Mouse (Mus musculus) G1E-ER4 (cell line): Measurements from ENCODE around the gene 1700019N19Rik. TPM values are rescaled to one million over a fixed set of nuclear protein-coding genes. Genes with fewer than 3 reads are reported as not detected.

Source experiments
- GATA1 ChIP-seq: IDR thresholded peaks from one replicate; pipeline ENCODE4 v1.8.0; 2012; ENCODE audit warnings: low read length, inconsistent platforms
- polyA plus RNA-seq: library from polyadenylated mRNA; stranded (reverse); fragments of >175 nt; gene quantifications from 2 replicates; pipeline ENCODE4 v1.2.3, GENCODE M21; 2012

1700019N19Rik gene
- polyA plus RNA-seq: not detected in 2 replicates

DNA sequence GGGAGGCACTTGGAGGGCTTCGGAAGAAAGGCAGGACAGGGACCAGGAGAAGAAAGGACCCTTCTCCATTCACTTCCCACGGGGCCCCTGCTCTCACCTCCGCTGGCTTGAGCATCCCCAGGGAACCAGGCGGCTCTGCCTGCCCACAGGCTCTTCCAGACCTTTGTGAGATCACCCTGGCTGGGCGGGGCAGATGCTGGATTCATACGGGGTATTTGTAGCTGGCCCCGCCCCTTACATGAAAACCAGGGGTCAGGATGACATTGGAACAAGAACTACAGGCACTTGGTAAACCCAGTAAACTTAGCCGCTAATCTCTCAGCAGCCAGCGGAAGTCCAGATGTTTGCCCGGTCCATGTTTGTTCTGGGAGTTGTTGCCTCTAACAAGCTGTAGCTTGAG lies at the start of gene 1700019N19Rik:
1700019N19Rik (minus strand) TSS at position 178 of the 400 bp plus-strand sequence.
- TF ChIP-seq GATA1: no peak

DNA sequence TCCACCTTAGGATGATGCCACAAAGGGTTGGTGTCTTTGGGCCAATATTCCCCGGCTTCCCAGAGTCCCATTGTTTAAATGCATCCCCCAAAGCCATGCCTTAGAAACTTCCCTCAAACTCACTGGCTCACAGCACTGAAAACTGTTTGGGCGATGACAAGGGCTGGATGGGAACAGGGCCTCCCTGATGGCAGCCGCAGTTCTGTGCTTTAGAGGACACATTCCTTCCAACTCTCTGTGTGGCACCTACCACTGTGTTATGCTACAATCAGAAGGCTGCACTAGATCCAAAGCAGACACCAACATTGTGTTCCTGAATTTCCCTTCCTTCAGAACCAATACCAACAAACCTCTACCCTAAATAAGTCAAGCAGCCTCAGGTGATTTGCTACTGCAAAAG lies 49.3 kb upstream of the 1700019N19Rik start:
- TF ChIP-seq GATA1: no peak

DNA sequence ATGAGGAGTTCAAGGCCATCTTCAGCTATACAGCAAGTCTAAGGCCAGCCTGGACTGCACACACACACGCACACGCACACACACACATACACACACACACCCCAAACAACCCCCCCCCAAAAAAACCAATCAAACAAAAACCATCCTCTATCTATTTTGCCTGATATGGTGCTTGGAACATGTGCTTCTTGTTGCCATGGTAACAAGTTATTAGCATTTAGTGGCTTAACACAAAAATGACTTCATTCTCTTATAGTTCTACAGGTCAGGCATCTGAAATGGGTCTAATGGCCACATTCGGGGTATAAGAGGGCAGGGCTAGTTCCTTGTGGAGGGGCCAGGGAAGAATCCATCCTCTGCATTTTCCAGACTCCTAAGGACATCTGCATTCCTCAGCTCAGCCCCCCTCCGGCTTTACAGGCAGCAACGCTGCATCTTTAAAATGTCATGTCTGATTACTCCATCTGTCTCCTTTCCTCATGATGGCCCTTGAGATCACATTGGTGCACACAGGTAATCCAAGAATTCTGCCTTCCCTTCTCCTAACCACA lies 46.5 kb upstream of the 1700019N19Rik start:
- TF ChIP-seq GATA1: no peak

DNA sequence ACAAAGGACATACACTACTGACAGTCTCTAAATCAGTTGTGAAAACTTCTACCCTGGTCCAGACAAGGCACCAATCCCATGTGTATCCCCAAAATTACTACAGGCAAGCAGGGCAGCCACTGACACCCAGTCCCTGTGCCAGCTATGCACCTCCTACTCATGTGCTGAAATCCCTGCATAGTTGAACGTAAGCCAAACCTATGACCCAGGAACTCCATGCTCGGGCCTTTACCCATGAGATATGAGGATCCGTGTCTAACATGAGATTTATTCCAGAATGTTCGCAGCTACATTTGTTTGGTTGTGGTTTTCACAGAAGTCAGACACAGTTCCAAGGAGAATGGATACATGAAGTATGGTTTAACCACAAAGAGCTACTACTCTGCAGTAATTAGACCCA lies 45.5 kb upstream of the 1700019N19Rik start:
- TF ChIP-seq GATA1: no peak

DNA sequence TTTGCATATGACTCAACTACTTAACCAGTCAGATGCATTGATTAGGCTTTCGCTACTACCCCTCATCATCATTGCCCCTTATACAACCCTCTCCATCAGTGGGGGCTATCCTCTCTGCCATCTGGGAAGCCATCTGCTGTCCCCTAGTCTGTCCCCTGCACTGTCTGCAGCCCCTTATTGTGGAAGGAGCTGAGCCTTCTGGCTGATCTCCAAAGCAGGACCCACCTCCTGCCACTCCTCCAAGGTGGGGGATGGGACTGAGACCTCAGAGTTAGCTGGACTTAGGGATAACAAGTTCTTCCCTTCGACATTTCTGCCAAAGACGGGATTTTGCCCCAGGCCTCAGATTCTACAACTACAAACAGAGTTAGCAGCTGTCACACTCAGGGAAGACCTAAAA lies 45.1 kb upstream of the 1700019N19Rik start:
- no peak for TF ChIP-seq GATA1

DNA sequence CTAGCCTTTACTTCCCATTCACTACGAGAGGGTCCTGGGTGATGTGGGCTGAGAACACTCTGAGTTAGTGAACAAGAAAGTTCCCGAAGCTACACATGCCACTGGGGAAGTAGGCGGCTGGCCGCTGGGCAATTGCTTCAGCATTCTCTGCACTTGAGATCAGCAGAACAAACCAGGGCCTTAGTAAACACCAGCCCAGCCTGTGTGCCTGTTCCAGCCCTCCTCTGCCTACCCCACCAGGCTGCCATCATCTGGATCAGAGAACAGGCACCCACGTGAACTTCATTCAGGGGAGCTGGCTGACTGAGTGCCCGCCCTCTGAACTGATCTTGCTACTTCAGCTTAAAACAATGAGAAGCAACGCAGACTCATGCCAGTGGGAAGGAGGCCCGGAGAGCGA lies 44.4 kb upstream of the 1700019N19Rik start:
- no peak for TF ChIP-seq GATA1

DNA sequence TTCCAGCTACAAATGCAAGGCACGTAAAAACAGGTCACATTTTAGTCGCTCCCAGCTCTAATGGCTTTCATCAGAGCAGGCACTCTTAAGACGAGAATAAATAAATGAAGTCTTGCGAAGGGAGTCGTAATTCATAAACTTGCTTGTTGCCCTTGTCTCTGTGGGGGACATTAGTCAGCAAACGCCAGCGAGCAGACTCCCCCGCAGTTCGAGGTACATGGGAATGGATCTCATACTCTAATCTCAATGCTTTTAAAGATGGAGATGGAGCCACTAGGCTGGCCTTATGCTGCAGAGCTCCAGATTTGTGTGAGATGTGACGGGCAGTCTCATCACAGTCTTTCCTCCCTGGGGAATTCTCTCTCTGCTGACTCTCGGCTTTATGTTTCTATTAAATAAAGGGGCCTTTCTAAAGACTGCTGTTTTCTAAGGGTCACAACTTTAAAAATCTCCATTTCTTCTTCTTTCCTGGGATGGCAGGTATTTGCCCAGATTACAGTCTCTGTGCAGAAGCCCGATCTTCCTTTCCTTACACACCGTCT lies 39.4 kb upstream of the 1700019N19Rik start:
- TF ChIP-seq GATA1: no peak

DNA sequence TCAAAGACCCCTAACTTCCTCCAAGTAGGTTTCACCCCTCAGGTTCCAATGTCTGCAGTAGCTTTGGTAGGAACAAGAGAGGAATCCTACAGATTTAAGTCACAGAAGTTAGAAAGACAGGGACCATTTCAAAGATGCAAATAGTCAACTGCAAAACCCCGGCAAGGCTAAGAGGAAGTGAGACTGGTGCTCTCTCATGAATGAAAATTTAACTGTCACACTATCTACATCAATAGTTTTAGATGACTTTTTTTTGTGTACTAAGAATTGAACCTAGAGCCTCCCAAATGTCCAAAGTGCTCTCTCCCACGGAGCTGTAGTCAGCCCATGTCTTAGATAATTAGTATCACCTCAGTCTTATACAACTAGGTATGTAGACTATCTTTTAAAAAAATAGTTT lies 38.7 kb upstream of the 1700019N19Rik start:
- no peak for TF ChIP-seq GATA1

DNA sequence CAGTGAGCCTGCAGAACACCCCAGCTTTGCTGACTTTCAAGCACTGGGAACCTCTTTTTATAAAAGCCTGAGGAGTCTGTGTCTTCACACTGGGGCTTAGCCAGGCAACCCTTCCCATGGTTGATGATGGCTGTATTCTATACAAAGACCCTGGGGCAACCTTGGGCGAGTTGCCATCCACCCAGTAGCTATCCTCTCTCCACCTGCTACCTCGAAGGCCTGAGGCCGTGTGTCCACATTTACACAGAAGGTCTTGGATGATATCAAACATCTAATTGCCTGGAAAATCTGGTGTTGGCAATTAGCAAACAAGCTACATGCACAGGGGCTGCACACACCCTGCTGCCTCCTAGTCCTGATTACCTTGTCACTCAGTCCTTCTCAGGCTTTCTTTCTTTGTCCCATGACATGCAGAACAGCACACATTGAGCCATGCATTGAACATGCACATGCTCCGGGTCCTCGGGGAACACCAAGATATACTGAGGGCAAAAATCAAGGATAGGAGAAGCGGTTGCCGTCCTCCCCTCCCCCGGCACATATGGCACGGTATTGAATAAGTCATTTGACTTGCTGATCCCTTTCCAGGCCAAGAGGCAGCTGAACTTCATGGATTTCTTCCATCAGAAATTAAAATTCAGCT lies 37.1 kb upstream of the 1700019N19Rik start:
- no peak for TF ChIP-seq GATA1

DNA sequence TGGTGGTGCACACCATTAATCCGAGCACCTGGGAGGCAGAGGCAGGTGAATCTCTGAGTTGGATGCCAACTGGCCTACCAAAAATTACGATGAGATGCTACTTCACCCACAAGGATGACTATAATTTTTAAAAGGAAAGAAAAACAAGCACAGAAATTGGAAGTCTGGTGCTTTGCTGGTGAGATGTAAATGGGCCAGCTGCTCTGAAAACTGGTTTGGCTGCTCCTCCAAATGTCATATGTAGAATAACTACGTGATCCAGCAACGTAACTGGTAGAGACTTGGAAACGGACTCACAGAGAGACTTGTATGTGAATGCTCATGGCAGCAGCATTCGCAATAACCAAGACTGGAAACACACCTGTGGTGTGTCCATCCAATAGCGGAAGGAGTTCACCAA lies 35.9 kb upstream of the 1700019N19Rik start:
- no peak for TF ChIP-seq GATA1

DNA sequence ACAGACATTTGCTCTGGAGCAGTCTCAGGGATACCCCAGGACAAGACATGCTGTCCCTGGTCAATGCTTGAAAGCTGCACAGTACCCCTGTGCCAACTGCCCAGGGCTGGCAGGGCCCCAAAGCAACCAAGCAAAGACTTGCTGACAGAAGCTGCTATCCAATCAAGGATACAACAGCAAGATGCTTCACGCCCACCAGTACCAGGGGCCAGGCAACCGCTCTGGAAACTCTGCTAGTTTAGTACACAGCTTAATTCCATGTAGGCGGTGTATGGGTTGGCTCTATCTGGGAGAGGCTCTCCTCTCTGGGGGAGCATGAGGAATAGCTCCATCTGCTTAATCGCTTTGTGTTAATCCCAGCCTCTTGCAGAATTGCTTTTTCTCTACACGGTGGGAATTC lies 35.3 kb upstream of the 1700019N19Rik start:
- TF ChIP-seq GATA1: no peak

DNA sequence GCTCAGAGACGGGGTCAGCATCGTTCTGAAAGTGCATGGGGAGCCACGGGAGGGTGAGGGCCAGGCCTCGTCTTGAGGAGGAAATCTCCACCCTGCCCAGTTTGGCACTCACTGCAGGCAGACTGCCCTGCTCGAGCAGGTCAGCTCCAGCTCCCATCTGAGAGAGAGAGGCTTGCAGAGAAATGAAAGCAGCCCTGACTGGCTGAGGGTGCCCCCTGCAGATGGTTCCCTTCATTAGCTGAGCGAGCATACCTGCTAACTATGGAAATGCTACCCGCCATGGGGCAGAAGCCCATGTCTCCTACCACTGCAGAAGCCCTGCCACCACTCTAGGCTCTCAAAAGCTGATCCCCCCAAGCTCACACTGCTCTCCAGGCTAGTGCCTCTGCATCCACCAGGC lies 33.4 kb upstream of the 1700019N19Rik start:
- TF ChIP-seq GATA1: no peak

DNA sequence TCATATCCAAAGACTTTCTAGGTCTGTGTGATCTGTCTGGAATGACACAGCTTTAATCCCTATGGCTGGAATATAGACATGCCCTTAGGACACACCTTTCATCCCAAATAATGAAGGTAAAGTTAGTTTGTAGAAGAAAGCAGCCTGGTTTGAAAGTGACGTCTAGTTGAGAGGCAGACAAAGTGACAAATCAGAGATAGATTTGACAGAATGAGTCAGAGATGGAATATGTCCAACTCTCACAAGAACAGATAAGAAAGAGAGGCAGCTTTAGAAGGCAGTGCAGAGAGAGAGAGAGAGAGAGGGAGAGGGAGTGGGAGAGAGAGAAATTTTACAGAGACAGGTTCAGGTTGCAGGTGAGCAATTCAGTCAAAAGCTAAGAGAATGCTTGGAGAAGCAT lies 30.1 kb upstream of the 1700019N19Rik start:
- no peak for TF ChIP-seq GATA1

DNA sequence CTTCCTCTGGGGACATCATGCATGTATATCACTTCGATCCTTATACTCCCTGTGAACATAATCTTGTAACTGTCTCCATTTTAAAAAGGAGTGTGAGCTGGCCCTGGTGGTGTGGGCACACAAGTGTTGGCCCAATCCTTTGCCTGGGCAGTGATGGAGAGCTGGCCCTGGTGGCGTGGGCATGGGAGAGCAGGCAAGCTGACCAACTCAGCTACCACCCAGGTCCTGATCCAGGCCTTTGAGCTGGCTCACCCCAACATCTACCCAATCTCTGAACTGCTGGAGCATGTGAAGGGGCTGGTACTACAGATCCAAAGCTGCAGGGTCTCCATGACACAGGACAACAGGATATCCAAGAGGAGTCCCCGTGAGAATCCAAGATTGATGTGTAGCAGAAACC lies 29.0 kb upstream of the 1700019N19Rik start:
- no peak for TF ChIP-seq GATA1

DNA sequence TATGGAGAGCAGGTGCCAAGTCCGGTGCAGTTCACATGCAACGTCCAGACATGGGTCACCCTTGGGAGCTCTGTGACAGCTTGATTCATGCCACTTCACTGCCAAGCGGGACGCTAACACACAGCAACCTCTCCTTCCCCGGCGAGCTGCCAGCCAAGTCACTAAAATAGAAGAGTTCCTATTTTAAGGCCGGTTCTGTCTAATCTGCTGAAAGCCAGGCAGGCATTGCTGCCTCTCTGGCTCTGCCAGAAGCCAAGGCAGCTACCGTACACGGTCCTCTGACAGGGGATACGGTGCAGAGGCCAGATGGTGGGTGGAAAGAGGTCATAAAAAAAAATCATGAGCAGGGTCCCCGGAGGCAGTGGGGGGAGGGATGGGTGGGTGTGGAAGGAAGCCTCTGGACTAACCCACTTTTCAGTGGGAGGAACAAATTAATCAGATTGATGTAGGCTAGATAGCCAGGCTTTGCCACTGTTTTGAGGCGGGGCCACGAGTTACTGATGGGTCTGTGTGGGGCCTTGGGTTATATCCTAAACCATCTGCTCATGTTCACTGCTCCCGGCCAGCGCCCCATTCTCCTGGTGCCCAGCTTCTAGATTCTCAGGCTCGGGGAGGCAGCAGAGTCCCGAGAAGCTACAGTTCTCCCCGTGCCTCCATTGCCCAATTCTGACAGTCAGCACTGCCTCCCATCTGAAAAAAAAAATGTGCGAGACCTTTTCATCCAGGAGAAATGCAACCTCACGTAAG lies 28.4 kb upstream of the 1700019N19Rik start:
- TF ChIP-seq GATA1: no peak

DNA sequence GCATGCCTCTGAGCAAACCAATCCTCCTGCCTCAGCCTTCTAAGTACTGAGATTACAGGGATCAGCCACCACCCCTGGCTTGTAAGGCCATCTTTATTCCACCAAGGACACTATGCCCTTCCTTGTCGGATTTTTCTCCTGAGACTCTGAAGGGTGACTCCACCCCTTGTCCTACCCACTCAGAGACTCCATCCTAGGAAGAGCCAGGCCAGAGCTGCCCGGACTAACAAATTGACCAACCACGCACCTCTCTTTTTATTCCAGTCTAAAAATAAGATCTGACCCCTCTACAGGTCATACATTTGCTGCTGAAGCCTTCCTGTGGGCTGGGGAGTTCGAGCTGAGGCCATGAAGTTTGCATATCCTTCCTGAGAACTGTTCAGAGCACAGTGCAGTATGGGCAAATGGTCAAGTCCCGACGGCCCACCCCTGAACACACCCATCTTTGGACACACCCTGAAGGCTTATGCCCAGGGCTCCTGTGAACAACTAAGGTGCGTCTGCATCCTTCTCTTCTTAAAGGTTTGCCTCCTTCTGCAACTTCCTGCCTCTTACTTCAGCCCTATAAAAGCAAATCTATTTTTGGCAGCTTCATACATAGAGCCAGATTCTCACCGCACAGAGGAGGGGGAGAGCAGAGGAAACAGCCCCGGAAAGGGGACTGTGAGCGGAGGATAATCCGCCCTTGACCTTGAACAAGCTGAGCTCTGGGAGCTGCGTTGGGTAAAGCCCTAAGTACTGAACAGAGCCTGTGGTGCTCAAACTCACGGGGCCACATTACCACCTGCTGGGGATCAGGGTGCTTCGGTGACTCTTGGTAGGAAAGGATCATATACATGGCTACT lies 24.5 kb upstream of the 1700019N19Rik start:
- no peak for TF ChIP-seq GATA1
